Mouse (Mus musculus) neural tube, embryonic 10.5 days (tissue): ENCODE measurements around the gene Poc1b.
A peak's percentile ranks its signal among the peaks of the same experiment; 100 is the strongest.

Experiments used
- DNase-seq: peaks from one replicate; pipeline ENCODE4 v3.0.0-alpha.2; 2017; ENCODE audit warnings: low spot score; ENCODE audit errors: extremely low spot score

Poc1b gene

GRCm38 (mm10) chr10:99106703-99107631 is at the start of gene Poc1b:
Gene Poc1b, plus strand, starts transcription at chr10:99107036.
- DNase-seq: peak; percentile 95

GRCm38 (mm10) chr10:99060588-99060987 is 46.2 kb upstream of the Poc1b start:
- no peak for DNase-seq

- DNase-seq: no peak
Observed at GRCm38 (mm10) chr10:99061418-99061817, 45.4 kb upstream of the Poc1b start.

- no peak for DNase-seq
Observed at GRCm38 (mm10) chr10:99062546-99062945, 44.3 kb upstream of the Poc1b start.

- no peak for DNase-seq
Observed at GRCm38 (mm10) chr10:99076113-99076895, 30.5 kb upstream of the Poc1b start.

GRCm38 (mm10) chr10:99078621-99079020 is 28.2 kb upstream of the Poc1b start:
- no peak for DNase-seq

- DNase-seq: no peak
Observed at GRCm38 (mm10) chr10:99081569-99081990, 25.3 kb upstream of the Poc1b start.

- DNase-seq: no peak
Observed at GRCm38 (mm10) chr10:99083431-99084003, 23.3 kb upstream of the Poc1b start.

- peak; percentile 87 for DNase-seq
Observed at GRCm38 (mm10) chr10:99084397-99085239, 22.2 kb upstream of the Poc1b start.

GRCm38 (mm10) chr10:99085240-99085587 is 21.6 kb upstream of the Poc1b start:
- no peak for DNase-seq

GRCm38 (mm10) chr10:99086029-99086428 is 20.8 kb upstream of the Poc1b start:
- no peak for DNase-seq

GRCm38 (mm10) chr10:99089906-99090305 is 16.9 kb upstream of the Poc1b start:
- DNase-seq: no peak

- no peak for DNase-seq
Observed at GRCm38 (mm10) chr10:99093364-99093763, 13.5 kb upstream of the Poc1b start.

- DNase-seq: no peak
Observed at GRCm38 (mm10) chr10:99095114-99095513, 11.7 kb upstream of the Poc1b start.

- DNase-seq: no peak
Observed at GRCm38 (mm10) chr10:99097374-99097773, 9.5 kb upstream of the Poc1b start.

- DNase-seq: no peak
Observed at GRCm38 (mm10) chr10:99105522-99105921, 1.3 kb upstream of the Poc1b start.

- DNase-seq: no peak
Observed at GRCm38 (mm10) chr10:99106311-99106702, 529 bp upstream of the Poc1b start.

- peak; percentile 78 for DNase-seq
Observed at GRCm38 (mm10) chr10:99107964-99108363, 1.1 kb downstream of the Poc1b start, which contains the start of gene Galnt4. Gene Galnt4, plus strand, starts transcription at chr10:99108159.

- no peak for DNase-seq
Observed at GRCm38 (mm10) chr10:99108431-99108982, 1.7 kb downstream of the Poc1b start.

GRCm38 (mm10) chr10:99113533-99113932 is 6.7 kb downstream of the Poc1b start:
- DNase-seq: no peak

- no peak for DNase-seq
Observed at GRCm38 (mm10) chr10:99114295-99114694, 7.5 kb downstream of the Poc1b start.
